Mouse (Mus musculus) kidney, adult 2 months (tissue): ENCODE data around the gene Cops2.

Experiments
- CTCF ChIP-seq: fragments of 200-500 bp; conservative IDR thresholded peaks from 2 replicates; pipeline ENCODE4 v1.5.1; 2011; ENCODE audit warnings: low read depth, mild to moderate bottlenecking, control low read depth, low read length, moderate library complexity, mixed read lengths; ENCODE audit not compliant: insufficient read depth, insufficient read length
- POLR2A ChIP-seq: fragments of 200-500 bp; IDR thresholded peaks from one replicate; pipeline ENCODE4 v1.6.1; 2011; ENCODE audit warnings: low read depth, low read length, control low read depth

GRCm38 (mm10) chr2:125785021-125785420 is 73.9 kb downstream of the Cops2 start:
- TF ChIP-seq CTCF, result no peak
- TF ChIP-seq POLR2A, result no peak
